Mouse (Mus musculus): ENCODE data around the gene Cabp2. TPM values are rescaled to one million over a fixed set of nuclear protein-coding genes. Genes with fewer than 3 reads are reported as not detected.

Gene Cabp2
- polyA plus RNA-seq, 1 experiment from 2014 or later = not detected

- Histone ChIP-seq H3K36me3 (no peaks in the 10 kb centered on the region), H3K4me3 (no peak overlapping the region), H3K4me1 (replicated peaks) (no peaks in the 10 kb centered on the region), H3K9ac (no peak overlapping the region), H3K9me3 (replicated peaks) (no peaks in the 10 kb centered on the region), H3K27me3 (replicated peaks) (peaks cover 51% of the 10 kb centered on the region), H3K27ac (ENCODE audit: poor library complexity, severe bottlenecking) (no peak overlapping the region), H3K4me2 (no peak overlapping the region)
- 32% methylated on average over 8 of the region's 8 CpGs for WGBS
- ATAC-seq (ENCODE audit: insufficient number of reproducible peaks, low FRiP score) = peak; percentile 7; the same call in 1 of the 2 replicates
Observed at GRCm38 (mm10) chr19:4083826-4084225, 2.4 kb downstream of the Cabp2 start.

- Histone ChIP-seq H3K4me3 (no peak overlapping the region), H3K9me3 (replicated peaks) (no peaks in the 10 kb centered on the region), H3K4me1 (replicated peaks) (no peaks in the 10 kb centered on the region), H3K36me3 (no peaks in the 10 kb centered on the region), H3K27me3 (replicated peaks) (peaks cover 59% of the 10 kb centered on the region), H3K27ac (ENCODE audit: poor library complexity, severe bottlenecking) (no peak overlapping the region), H3K9ac (no peak overlapping the region), H3K4me2 (no peak overlapping the region)
- WGBS = 100% methylated on average over 1 of the region's 1 CpGs
- ATAC-seq (ENCODE audit: insufficient number of reproducible peaks, low FRiP score) = no peak
Observed at GRCm38 (mm10) chr19:4084984-4085383, 3.6 kb downstream of the Cabp2 start.

GRCm38 (mm10) chr19:4086156-4086555 is 4.8 kb downstream of the Cabp2 start:
- ATAC-seq (ENCODE audit: insufficient number of reproducible peaks, low FRiP score) = no peak
- Histone ChIP-seq H3K36me3 (no peaks in the 10 kb centered on the region), H3K27ac (ENCODE audit: poor library complexity, severe bottlenecking) (no peak overlapping the region), H3K9me3 (replicated peaks) (no peaks in the 10 kb centered on the region), H3K27me3 (replicated peaks) (peaks cover 59% of the 10 kb centered on the region), H3K4me2 (no peak overlapping the region), H3K9ac (no peak overlapping the region), H3K4me1 (replicated peaks) (no peaks in the 10 kb centered on the region), H3K4me3 (no peak overlapping the region)
- 89% methylated on average over 15 of the region's 15 CpGs for WGBS

- Histone ChIP-seq H3K4me3 (no peak overlapping the region), H3K27me3 (replicated peaks) (peaks cover 54% of the 10 kb centered on the region), H3K4me1 (replicated peaks) (no peaks in the 10 kb centered on the region), H3K36me3 (no peaks in the 10 kb centered on the region), H3K27ac (ENCODE audit: poor library complexity, severe bottlenecking) (no peak overlapping the region), H3K9me3 (replicated peaks) (no peaks in the 10 kb centered on the region), H3K4me2 (no peak overlapping the region), H3K9ac (no peak overlapping the region)
- 64% methylated on average over 5 of the region's 5 CpGs for WGBS
- no peak for ATAC-seq (ENCODE audit: insufficient number of reproducible peaks, low FRiP score)
Observed at GRCm38 (mm10) chr19:4087090-4087489, 5.7 kb downstream of the Cabp2 start.

GRCm38 (mm10) chr19:4088146-4088545 is 6.8 kb downstream of the Cabp2 start:
- H3K9ac ChIP-seq = no peak overlapping the region
- peaks cover 46% of the 10 kb centered on the region for H3K27me3 ChIP-seq (replicated peaks)
- H3K4me2 ChIP-seq = no peak overlapping the region
- H3K4me3 ChIP-seq = no peak overlapping the region
- H3K4me1 ChIP-seq (replicated peaks) = no peaks in the 10 kb centered on the region
- no peaks in the 10 kb centered on the region for H3K9me3 ChIP-seq (replicated peaks)
- no peaks in the 10 kb centered on the region for H3K36me3 ChIP-seq
- ATAC-seq (ENCODE audit: insufficient number of reproducible peaks, low FRiP score) = no peak
- H3K27ac ChIP-seq (ENCODE audit: poor library complexity, severe bottlenecking) = no peak overlapping the region
- 44% methylated on average over 5 of the region's 5 CpGs for WGBS

- no peak overlapping the region for H3K4me2 ChIP-seq
- H3K4me3 ChIP-seq = no peak overlapping the region
- 77% methylated on average over 6 of the region's 6 CpGs for WGBS
- H3K27ac ChIP-seq (ENCODE audit: poor library complexity, severe bottlenecking) = no peak overlapping the region
- no peak overlapping the region for H3K9ac ChIP-seq
- H3K9me3 ChIP-seq (replicated peaks) = no peaks in the 10 kb centered on the region
- no peak for ATAC-seq (ENCODE audit: insufficient number of reproducible peaks, low FRiP score)
- peaks cover 39% of the 10 kb centered on the region for H3K27me3 ChIP-seq (replicated peaks)
- H3K4me1 ChIP-seq (replicated peaks) = no peaks in the 10 kb centered on the region
- no peaks in the 10 kb centered on the region for H3K36me3 ChIP-seq
Observed at GRCm38 (mm10) chr19:4089128-4089527, 7.8 kb downstream of the Cabp2 start.

DNA sequence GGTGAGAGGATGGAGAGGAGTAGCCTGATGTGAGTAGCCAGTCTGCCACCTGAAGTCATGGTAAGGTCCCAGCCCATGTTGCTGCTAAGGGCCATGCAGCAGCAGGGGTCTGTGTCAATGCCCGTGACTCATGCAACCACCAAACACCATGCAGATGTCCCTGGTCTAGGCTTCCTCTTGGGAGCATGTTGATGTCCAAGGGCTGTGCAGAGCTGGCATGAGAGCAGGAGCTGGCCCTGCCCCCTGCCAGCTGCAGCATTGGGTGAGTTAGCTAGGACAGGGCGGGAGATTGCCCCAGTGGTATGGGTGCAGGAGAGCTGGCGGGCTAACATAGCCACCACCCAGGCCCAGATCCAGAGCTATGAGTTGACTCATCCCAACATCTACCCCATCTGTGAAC is 9.1 kb downstream of the Cabp2 start:
- WGBS = 75% methylated on average over 3 of the region's 3 CpGs
- H3K27ac ChIP-seq (ENCODE audit: poor library complexity, severe bottlenecking) = no peak overlapping the region
- H3K4me3 ChIP-seq = no peak overlapping the region
- no peak overlapping the region for H3K9ac ChIP-seq
- H3K36me3 ChIP-seq = no peaks in the 10 kb centered on the region
- H3K27me3 ChIP-seq (replicated peaks) = peaks cover 33% of the 10 kb centered on the region; the same call in 1 of the 2 replicates
- H3K4me1 ChIP-seq (replicated peaks) = no peaks in the 10 kb centered on the region
- H3K9me3 ChIP-seq (replicated peaks) = no peaks in the 10 kb centered on the region
- no peak overlapping the region for H3K4me2 ChIP-seq
- no peak for ATAC-seq (ENCODE audit: insufficient number of reproducible peaks, low FRiP score)

- no peak overlapping the region for H3K4me3 ChIP-seq
- no peaks in the 10 kb centered on the region for H3K36me3 ChIP-seq
- no peaks in the 10 kb centered on the region for H3K9me3 ChIP-seq (replicated peaks)
- no peak overlapping the region for H3K27ac ChIP-seq (ENCODE audit: poor library complexity, severe bottlenecking)
- H3K4me2 ChIP-seq = no peak overlapping the region
- 47% methylated on average over 2 of the region's 2 CpGs for whole genome bisulfite sequencing
- no peak for ATAC-seq (ENCODE audit: insufficient number of reproducible peaks, low FRiP score)
- H3K9ac ChIP-seq = no peak overlapping the region
- 0 out of 2 replicates have a peak, but pooled peaks cover 3% of the 10 kb centered on the region for H3K4me1 ChIP-seq (replicated peaks)
- peaks cover 24% of the 10 kb centered on the region; the same call in 1 of the 2 replicates for H3K27me3 ChIP-seq (replicated peaks)
Observed at GRCm38 (mm10) chr19:4091383-4091782, 10.0 kb downstream of the Cabp2 start.

- H3K9me3 ChIP-seq (replicated peaks) = no peaks in the 10 kb centered on the region
- peaks cover 9% of the 10 kb centered on the region for H3K4me1 ChIP-seq (replicated peaks)
- H3K27ac ChIP-seq (ENCODE audit: poor library complexity, severe bottlenecking) = no peak overlapping the region
- no peak overlapping the region for H3K4me2 ChIP-seq
- 86% methylated on average over 3 of the region's 3 CpGs for WGBS
- no peak overlapping the region for H3K9ac ChIP-seq
- H3K27me3 ChIP-seq (replicated peaks) = peaks cover 23% of the 10 kb centered on the region; the same call in 1 of the 2 replicates
- H3K4me3 ChIP-seq = no peak overlapping the region
- H3K36me3 ChIP-seq = no peaks in the 10 kb centered on the region
- no peak for ATAC-seq (ENCODE audit: insufficient number of reproducible peaks, low FRiP score)
Observed at GRCm38 (mm10) chr19:4092750-4093149, 11.4 kb downstream of the Cabp2 start.

GRCm38 (mm10) chr19:4093772-4094171 is 12.4 kb downstream of the Cabp2 start:
- H3K36me3 ChIP-seq = no peaks in the 10 kb centered on the region
- H3K4me3 ChIP-seq = no peak overlapping the region
- H3K27ac ChIP-seq (ENCODE audit: poor library complexity, severe bottlenecking) = no peak overlapping the region
- ATAC-seq (ENCODE audit: insufficient number of reproducible peaks, low FRiP score) = no peak
- no peak overlapping the region for H3K4me2 ChIP-seq
- no peaks in the 10 kb centered on the region for H3K9me3 ChIP-seq (replicated peaks)
- H3K4me1 ChIP-seq (replicated peaks) = peaks cover 18% of the 10 kb centered on the region
- 0 out of 2 replicates have a peak overlapping the region, but pooled peaks have one; percentile 3 for H3K9ac ChIP-seq
- 64% methylated on average over 7 of the region's 7 CpGs for WGBS
- peaks cover 16% of the 10 kb centered on the region; the same call in 1 of the 2 replicates for H3K27me3 ChIP-seq (replicated peaks)

- 79% methylated on average over 3 of the region's 3 CpGs for WGBS
- H3K27ac ChIP-seq (ENCODE audit: poor library complexity, severe bottlenecking) = no peak overlapping the region
- H3K4me2 ChIP-seq = no peak overlapping the region
- ATAC-seq (ENCODE audit: insufficient number of reproducible peaks, low FRiP score) = no peak
- H3K27me3 ChIP-seq (replicated peaks) = peaks cover 10% of the 10 kb centered on the region; the same call in 1 of the 2 replicates
- H3K9ac ChIP-seq = no peak overlapping the region
- H3K4me3 ChIP-seq = no peak overlapping the region
- H3K9me3 ChIP-seq (replicated peaks) = no peaks in the 10 kb centered on the region
- H3K36me3 ChIP-seq = no peaks in the 10 kb centered on the region
- peaks cover 23% of the 10 kb centered on the region for H3K4me1 ChIP-seq (replicated peaks)
Observed at GRCm38 (mm10) chr19:4094348-4094747, 13.0 kb downstream of the Cabp2 start.

DNA sequence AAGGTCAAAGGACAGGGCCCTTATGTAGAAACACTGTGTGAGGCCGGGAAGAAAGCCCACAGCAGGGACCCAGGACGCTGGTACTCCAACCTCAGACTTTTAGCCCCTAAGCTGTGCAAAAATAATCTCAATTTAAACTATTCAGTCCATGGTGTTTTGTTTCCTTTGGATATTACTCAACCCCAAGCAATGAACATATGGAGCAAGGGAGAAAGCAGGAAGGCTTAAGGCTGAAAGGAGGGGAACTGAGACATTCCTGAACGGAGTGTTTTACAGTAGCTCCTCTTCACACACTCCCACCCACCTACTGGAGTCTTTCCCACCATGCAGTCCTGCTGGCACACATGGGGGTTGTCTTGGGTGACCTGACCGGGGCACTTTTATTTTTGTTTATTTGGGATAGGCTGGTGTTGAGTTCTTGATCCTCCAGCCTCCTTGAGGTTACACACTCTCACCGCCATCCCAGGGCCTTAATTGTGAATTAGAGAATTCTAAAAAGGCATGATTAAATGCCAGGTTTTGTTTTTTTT is 13.5 kb downstream of the Cabp2 start:
- no peak for ATAC-seq (ENCODE audit: insufficient number of reproducible peaks, low FRiP score)
- no peak overlapping the region for H3K27ac ChIP-seq (ENCODE audit: poor library complexity, severe bottlenecking)

More for the DNA sequence above, 13.5 kb downstream of the Cabp2 start:
- Histone ChIP-seq H3K9me3 (replicated peaks) (no peaks in the 10 kb centered on the region), H3K27me3 (replicated peaks) (0 out of 2 replicates have a peak, but pooled peaks cover 7% of the 10 kb centered on the region), H3K9ac (no peak overlapping the region), H3K36me3 (no peaks in the 10 kb centered on the region), H3K4me3 (no peak overlapping the region), H3K4me1 (replicated peaks) (peaks cover 28% of the 10 kb centered on the region), H3K4me2 (no peak overlapping the region)
- WGBS = 71% methylated on average over 5 of the region's 5 CpGs
